Mouse (Mus musculus) embryo, embryonic 11.5 days (tissue): ENCODE results near the gene Gpx6.
A peak's percentile ranks its signal among the peaks of the same experiment; 100 is the strongest.

ENCODE experiments used
- DNase-seq: peaks from one replicate; pipeline ENCODE4 v3.0.0-alpha.2; 2012; ENCODE audit warnings: low read depth, low spot score

Gene Gpx6

GRCm38 (mm10) chr13:21311926-21312325, at the start of gene Gpx6:
Gpx6 (plus strand) TSS chr13:21312125.
- no peak for DNase-seq

GRCm38 (mm10) chr13:21262787-21263461, 49.0 kb upstream of the Gpx6 start:
- no peak for DNase-seq

GRCm38 (mm10) chr13:21263910-21264309, 48.0 kb upstream of the Gpx6 start:
- DNase-seq: no peak

GRCm38 (mm10) chr13:21264366-21264765, 47.6 kb upstream of the Gpx6 start:
- peak; percentile 79 for DNase-seq

- DNase-seq: no peak
Observed at GRCm38 (mm10) chr13:21265736-21266135, 46.2 kb upstream of the Gpx6 start.

- no peak for DNase-seq
Observed at GRCm38 (mm10) chr13:21267541-21267940, 44.4 kb upstream of the Gpx6 start.

GRCm38 (mm10) chr13:21268262-21268661, 43.7 kb upstream of the Gpx6 start:
- DNase-seq: no peak

- DNase-seq: no peak
Observed at GRCm38 (mm10) chr13:21275021-21275814, 36.7 kb upstream of the Gpx6 start.

GRCm38 (mm10) chr13:21275815-21276550, 35.9 kb upstream of the Gpx6 start:
- peak; percentile 86 for DNase-seq

GRCm38 (mm10) chr13:21276551-21276950, 35.4 kb upstream of the Gpx6 start:
- no peak for DNase-seq

- no peak for DNase-seq
Observed at GRCm38 (mm10) chr13:21279076-21279475, 32.8 kb upstream of the Gpx6 start.

- peak; percentile 77 for DNase-seq
Observed at GRCm38 (mm10) chr13:21279559-21279958, 32.4 kb upstream of the Gpx6 start.

GRCm38 (mm10) chr13:21292631-21293030, 19.3 kb upstream of the Gpx6 start, which contains the start of gene Gpx5:
Gpx5 (minus strand) TSS chr13:21292731.
- DNase-seq: no peak

- DNase-seq: no peak
Observed at GRCm38 (mm10) chr13:21298557-21298956, 13.4 kb upstream of the Gpx6 start.

GRCm38 (mm10) chr13:21304483-21305066, 7.3 kb upstream of the Gpx6 start:
- no peak for DNase-seq

GRCm38 (mm10) chr13:21309788-21310187, 2.1 kb upstream of the Gpx6 start:
- DNase-seq: no peak

GRCm38 (mm10) chr13:21312854-21313253, 929 bp downstream of the Gpx6 start:
- no peak for DNase-seq

GRCm38 (mm10) chr13:21313903-21314302, 2.0 kb downstream of the Gpx6 start:
- no peak for DNase-seq

GRCm38 (mm10) chr13:21320262-21320661, 8.3 kb downstream of the Gpx6 start:
- DNase-seq: no peak

GRCm38 (mm10) chr13:21321890-21322494, 10.1 kb downstream of the Gpx6 start:
- DNase-seq: no peak
